Mouse (Mus musculus) gastrocnemius, adult 18-20 months (tissue): ENCODE measurements around the gene Gcnt2. TPM values are rescaled to one million over a fixed set of nuclear protein-coding genes. Genes with fewer than 3 reads are reported as not detected.
"Not testable (repeated sequence)": the region's sequence is repeated elsewhere in the genome, so short reads cannot be mapped to it uniquely, and the experiment has no call there.

Experiments used
- DNase-seq: peaks from one replicate; pipeline ENCODE4 v3.0.0; 2021; ENCODE audit warnings: low spot score
- microRNA-seq: library from miRNA; unstranded; fragments of <30 nt; microRNA quantifications from one replicate; pipeline ENCODE4 v1.2.0, GENCODE M21; 2021
- total RNA-seq, 2 experiments: library from RNA; stranded (reverse); gene quantifications; 2 replicates each; pipeline ENCODE4 v1.2.3; 2021

Gene Gcnt2
- total RNA-seq, 2 experiments from 2014 or later: 9.5 to 19.4 TPM

DNA sequence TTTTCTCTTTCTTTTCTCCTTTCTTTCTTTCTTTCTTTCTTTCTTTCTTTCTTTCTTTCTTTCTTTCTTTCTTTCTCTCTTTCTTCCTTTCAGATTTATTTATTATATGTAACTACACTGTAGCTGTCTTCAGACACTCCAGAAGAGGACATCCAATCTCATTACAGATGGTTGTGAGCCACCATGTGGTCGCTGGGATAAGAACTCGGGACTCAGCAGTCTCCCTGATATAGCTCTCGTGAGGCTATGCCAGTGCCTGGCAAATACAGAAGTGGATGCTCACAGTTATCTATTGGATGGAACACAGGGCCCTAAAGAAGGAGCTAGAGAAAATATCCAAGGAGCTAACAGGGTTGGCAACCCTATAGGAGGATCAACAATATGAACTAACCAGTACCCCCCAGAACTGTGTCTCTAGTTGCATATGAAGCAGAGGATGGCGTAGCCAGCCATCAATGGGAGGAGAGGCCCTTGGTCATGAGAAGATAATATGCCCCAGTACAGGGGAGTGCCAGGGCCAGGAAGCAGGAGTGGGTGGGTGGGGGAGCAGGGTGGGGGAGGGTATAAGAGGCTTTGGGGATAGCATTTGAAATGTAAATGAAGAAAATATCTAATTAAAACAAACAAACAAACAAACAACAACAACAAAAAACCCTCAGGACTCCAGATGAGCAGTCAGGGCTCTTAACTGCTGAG is 128.2 kb downstream of the Gcnt2 start:
- DNase-seq: not testable (repeated sequence)

DNA sequence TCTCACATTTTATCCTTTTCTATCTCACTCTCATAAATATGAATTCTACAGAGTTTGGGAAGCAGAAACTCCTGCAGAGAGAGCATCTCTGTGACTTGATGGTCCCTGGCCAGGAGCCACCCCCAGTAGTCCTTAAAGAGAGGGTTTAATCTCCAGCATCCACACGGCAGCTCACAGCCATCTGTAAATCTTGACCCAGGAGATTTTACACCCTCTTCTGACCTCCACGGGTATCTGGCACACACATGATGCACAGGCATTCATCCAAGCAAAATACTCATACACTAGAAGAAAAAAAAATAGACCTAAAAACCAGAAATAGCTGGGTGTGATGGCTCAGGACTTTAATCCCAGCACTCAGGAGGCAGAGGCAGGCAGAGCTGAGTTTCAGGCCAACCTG is 128.9 kb downstream of the Gcnt2 start:
- no peak for DNase-seq

DNA sequence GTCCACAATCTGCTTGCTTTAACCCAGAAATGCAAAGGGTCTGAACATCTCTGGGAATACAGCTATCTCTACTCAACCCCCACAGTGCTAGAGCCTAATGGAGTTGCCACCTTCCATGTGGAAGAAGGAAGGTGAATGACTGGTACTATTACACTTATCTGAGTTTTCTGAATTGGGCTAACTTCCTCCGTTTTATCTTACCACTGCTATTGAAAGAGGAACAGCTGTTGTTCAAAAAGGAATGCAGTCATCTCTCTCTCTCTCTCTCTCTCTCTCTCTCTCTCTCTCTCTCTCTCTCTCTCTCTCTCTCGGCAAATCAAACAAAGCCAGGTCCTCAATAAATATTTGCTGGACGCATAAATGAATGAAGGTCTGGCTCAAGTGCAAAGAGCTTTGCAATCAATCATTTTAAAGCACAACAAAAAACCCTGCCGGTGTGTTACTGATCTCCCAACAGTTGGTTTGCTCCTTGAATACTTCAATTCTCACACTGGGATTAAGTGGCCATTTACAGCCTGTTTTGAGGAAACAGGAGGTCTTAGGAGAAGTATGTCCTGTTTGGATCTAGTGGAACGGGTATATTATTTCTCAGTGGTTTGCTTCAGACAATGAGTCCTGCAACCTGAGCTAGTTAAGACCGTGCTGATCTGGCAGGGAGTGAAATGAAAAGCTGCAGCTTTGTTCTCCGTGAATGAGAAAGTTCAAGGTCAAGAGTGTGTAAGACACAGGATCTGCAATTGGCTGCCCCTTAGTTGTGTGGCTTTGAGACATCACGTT is 135.1 kb downstream of the Gcnt2 start:
- DNase-seq: no peak

DNA sequence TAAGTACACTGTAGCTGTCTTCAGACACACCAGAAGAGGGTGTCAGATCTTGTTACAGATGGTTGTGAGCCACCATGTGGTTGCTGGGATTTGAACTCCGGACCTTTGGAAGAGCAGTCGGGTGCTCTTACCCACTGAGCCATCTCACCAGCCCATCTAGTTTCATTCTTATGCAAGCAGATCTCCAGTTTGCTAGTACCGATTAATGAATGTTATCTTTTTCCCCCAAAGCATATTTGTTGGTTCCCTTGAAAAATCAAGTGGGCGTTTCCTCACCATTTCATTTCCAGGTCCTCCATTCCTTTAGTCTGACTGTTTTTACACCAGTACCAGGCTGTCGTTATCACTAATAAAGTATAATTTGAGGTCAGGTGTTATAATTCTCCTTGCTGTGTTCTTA is 139.0 kb downstream of the Gcnt2 start:
- not testable (repeated sequence) for DNase-seq

DNA sequence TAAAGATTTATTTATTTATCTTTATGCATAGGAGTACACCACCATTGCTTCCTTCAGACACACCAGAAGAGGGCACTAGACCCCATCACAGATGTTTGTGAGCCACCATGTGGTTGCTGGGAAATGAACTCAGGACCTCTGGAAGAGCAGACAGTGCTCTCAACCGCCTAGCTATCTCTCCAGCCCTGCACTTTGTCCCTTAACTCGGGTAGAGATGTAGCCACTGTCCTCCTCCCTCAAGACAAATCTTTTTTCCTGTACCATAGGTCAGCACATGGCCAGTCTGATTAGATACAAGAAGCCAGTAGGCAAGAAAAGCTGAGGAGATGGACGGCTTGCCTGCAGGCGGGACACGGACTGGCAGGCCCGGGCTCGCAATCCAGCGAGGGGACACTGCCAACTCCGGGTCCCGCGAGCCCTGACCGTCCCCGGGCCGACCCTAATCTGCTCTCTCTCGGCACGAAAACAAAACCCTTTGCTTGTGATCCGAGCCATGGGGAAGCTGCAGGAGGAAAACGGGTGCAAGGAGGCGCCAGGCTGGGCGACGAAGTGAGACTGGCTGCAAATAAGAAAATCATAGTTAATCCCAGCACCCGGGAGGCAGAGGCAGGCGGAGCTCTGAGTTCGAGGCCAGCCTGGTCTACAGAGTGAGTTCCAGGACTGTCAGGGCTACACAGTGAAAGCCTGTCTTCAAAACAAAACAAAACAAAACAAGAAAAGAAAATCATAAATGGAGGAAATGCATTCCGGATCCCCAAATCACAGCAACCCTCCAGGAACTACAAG is 140.8 kb downstream of the Gcnt2 start:
- DNase-seq: peak; percentile 16

DNA sequence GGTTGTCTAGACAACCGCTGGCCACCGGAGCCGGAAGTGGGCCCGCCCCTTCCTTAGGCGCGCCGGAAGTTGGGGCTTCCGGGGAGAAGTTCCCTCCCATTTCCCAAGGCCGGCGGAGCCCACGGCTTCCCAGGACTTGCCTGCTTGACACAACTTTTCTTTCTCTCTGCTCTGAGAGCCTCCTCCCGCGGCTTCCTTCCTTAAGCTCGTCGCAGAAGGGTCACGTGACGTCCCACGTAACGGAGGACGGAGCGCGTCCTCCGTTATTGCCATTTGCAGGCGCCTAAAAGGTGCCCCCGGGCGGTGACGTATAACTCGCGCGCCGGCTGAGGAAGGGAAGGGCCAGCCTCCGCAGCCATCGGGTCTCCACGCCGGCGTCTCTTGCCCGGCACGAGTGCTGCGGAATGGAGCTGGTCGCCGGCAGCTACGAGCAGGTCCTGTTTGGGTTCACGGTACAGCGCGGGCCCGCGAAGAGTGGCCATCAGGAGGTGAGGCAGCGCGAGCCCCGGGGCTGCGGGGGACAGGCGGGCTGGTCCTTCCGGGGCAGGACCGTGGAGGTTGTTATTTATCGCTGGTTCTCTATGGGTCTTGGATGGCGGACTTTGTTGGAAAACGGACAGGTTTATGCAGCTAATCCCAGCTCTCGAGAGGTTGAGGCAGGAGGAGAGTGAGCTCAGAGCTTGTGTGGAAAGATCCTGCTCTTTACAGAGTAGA is 141.5 kb downstream of the Gcnt2 start, which contains the start of gene Pak1ip1:
TSS of gene Pak1ip1 (plus strand) at position 98 of the 714 bp plus-strand sequence.
- peak; percentile 90 for DNase-seq

DNA sequence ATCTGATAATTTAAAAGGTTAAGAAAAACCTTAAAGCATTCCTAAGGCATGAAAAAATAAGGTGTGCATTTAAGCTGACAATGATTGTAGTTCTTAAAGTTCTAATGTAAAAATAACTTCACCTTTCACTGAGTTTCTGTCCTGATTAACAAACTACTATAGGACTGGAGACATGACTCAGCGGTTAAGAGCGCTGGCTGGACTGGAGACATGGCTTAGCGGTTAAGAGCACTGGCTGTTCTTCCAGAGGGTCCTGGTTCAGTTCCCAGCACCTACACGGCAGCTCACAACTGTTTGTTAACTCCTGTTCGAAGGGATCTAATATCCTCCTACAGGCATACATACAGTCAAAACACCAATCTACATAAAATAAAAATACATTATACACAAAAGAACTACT is 142.4 kb downstream of the Gcnt2 start:
- no peak for DNase-seq

DNA sequence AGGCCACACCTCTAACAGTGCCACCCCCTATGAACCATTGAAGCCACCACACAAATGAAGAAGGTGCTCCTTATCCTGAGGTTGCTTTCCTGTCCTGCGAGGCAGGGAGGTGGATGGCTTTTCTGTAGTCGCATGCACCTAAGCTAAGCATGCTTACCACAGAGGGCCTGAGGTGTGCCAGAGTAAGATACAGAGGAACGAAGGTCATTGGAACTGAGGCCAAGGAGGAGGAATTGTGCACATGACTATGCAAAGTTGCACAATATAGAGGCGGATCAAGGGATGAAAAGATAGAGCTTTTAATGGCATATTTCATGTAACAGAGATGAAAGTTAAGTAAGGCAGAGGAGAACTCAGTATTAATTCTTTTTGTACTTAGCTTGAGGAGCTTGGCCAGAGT is 146.7 kb downstream of the Gcnt2 start:
- no peak for DNase-seq

DNA sequence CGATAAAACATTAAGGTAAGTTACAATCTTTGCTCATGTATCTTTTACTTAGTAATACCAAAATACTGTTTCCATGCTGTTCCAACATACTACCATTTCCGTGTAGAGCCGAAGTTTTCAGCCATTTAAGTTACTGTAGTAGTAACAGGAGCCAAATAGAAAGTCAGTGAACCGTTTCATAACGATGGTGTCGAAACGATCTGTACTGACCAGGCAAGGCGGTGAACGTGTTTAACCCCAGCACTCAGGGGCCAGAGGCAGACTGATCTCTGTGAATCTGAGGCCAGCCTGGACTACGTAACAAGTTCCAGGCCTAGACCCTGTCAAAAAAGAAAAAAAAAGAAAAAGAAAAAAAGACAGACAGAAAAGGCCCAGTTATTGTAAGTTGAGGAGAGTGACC is 148.7 kb downstream of the Gcnt2 start:
- no peak for DNase-seq

DNA sequence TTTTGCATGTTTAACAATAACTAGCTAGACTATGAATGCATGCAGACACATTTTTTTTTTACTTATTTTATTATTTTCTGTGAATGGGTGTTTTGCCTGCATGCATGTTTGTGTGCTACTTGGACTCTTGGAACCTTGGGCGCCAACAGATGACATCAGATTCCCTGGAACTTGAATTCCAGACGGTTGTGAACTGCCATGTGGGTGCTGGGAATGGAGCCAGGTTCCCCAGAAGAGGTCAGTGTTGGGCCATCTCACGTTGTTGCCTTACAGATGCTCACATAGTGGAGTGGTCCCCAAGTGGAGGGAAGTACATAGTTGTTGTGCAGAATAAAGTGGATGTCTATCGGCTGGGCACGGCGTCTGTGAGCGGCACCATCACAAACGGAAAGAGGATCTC is 149.4 kb downstream of the Gcnt2 start:
- no peak for DNase-seq

Small RNAs within 50 kb of the gene (microRNA-seq; reads per million reads assigned to microRNA genes)
- not detected for gene Mir5124a

Other genes starting within 250 kb of the Gcnt2 start
- under 1 TPM in 1 of 2 experiments, not detected in 1; 0.07 TPM for gene Tfap2a, start 121.4 kb upstream of the Gcnt2 start, total RNA-seq
- gene Pak1ip1, start 141.3 kb downstream of the Gcnt2 start, total RNA-seq: 10 to 100 TPM; 23.8 to 26.7 TPM
- gene Tmem14c, start 156.5 kb downstream of the Gcnt2 start, total RNA-seq: 10 to 100 TPM; 65.8 to 67.0 TPM
- gene Mak, start 220.0 kb downstream of the Gcnt2 start, total RNA-seq: not detected